ENCODE assay signal across 9 mouse cellular contexts in the genomic region with DNA sequence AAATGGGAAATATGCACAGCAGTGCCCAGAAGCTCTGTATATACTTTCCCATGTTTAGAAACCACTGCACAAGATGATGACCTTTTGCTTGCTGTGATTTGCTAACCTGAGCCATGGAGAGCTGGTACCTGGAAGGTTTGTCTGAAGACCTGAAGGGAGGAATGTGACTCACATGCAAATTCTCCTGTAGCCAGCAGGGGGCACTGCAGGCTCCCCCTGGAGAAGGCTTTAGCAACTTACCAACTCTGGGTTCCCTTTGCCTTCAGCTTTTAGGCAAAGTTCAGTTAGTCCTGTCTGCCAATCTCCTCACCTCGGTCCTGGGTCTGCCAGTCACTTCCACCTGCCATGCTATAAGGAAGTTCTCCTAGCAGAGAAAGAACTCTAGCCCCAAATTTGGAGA. TPM values are rescaled to one million over a fixed set of nuclear protein-coding genes. Genes with fewer than 3 reads are reported as not detected.
A peak's percentile ranks its signal among the peaks of the same experiment; 100 is the strongest.
DNase-seq lines count a peak whose midpoint lies in the region; ATAC-seq and TF ChIP-seq lines count a peak whose summit lies in the region.
"Had no signal": no experiment of that assay in that cellular context is flagged by ENCODE, and none has a peak within 500 bp of the region (broad histone marks: within the 10 kb centered on the region; RNA-seq: fewer than 3 reads in every experiment).

No protein-coding gene starts in this region.

- 0 out of 2 replicates have a peak, but pooled peaks have one; percentile 67 for TF ChIP-seq EP300 in heart, adult 2 months (IDR thresholded peaks at IDR 0.05; ENCODE audit: insufficient read depth, low read depth, low read length)

- H3K4me3 ChIP-seq in heart, adult 2 months, result no peak overlapping the region
- no peak overlapping the region for H3K4me3 ChIP-seq in heart, embryonic 11.5 days (ENCODE audit: low read depth, low read length)
- H3K4me3 ChIP-seq in neural tube, embryonic 15.5 days (replicated peaks), result no peak overlapping the region

- ATAC-seq in heart, embryonic 11.5 days (replicated peaks; ENCODE audit: insufficient number of reproducible peaks, low FRiP score, low TSS enrichment), result no peak
- no peak for ATAC-seq in neural tube, embryonic 15.5 days (ENCODE audit: low FRiP score)

- no peaks in the 10 kb centered on the region for H3K27me3 ChIP-seq in heart, adult 2 months (ENCODE audit: control insufficient read depth, insufficient read depth, low read length)
- H3K27me3 ChIP-seq in heart, embryonic 11.5 days (ENCODE audit: control insufficient read depth, insufficient read depth, low read length), result peaks cover 10% of the 10 kb centered on the region; the same call in 1 of the 2 replicates
- 0 out of 2 replicates have a peak, but pooled peaks cover 7% of the 10 kb centered on the region for H3K27me3 ChIP-seq in neural tube, embryonic 15.5 days (replicated peaks)

- H3K4me1 ChIP-seq in heart, adult 2 months (ENCODE audit: control insufficient read depth, insufficient read depth, low read length), result peaks cover 4% of the 10 kb centered on the region; the same call in 1 of the 2 replicates
- no peaks in the 10 kb centered on the region for H3K4me1 ChIP-seq in heart, embryonic 11.5 days (ENCODE audit: control insufficient read depth, insufficient read depth, low read length)
- H3K4me1 ChIP-seq in neural tube, embryonic 15.5 days, result 0 out of 2 replicates have a peak, but pooled peaks cover 3% of the 10 kb centered on the region

- H3K9ac ChIP-seq in heart, adult 2 months (ENCODE audit: low read depth, low read length), result no peak overlapping the region
- no peak overlapping the region for H3K9ac ChIP-seq in heart, embryonic 11.5 days (ENCODE audit: low read depth, low read length)
- no peak overlapping the region for H3K9ac ChIP-seq in neural tube, embryonic 15.5 days (replicated peaks)

- intact Hi-C loops in heart, adult 2 months (cut with DNase I), result loop anchor here (5.0 kb wide), 1 partner anchor 59 kb away; no protein-coding TSS in a partner anchor

- H3K27ac ChIP-seq in heart, adult 2 months, result no peak overlapping the region
- H3K27ac ChIP-seq in heart, embryonic 11.5 days (ENCODE audit: low read depth, low read length), result no peak overlapping the region
- H3K27ac ChIP-seq in neural tube, embryonic 15.5 days (replicated peaks), result no peak overlapping the region

- no peaks in the 10 kb centered on the region for H3K79me2 ChIP-seq in heart, adult 2 months (replicated peaks; ENCODE audit: control insufficient read depth, insufficient read depth, low read length)

- TF ChIP-seq CTCF in heart, adult 2 months (IDR thresholded peaks at IDR 0.05), result peak; percentile 98

- no peaks in the 10 kb centered on the region for H3K36me3 ChIP-seq in heart, adult 2 months (ENCODE audit: control insufficient read depth, insufficient read depth, low read length)
- H3K36me3 ChIP-seq in heart, embryonic 11.5 days (ENCODE audit: control insufficient read depth, insufficient read depth, low read length), result no peaks in the 10 kb centered on the region
- no peaks in the 10 kb centered on the region for H3K36me3 ChIP-seq in neural tube, embryonic 15.5 days

- H3K9me3 ChIP-seq in heart, embryonic 11.5 days (replicated peaks; ENCODE audit: control insufficient read depth, low read length), result no peaks in the 10 kb centered on the region
- no peaks in the 10 kb centered on the region for H3K9me3 ChIP-seq in neural tube, embryonic 15.5 days (replicated peaks)

- WGBS in heart, adult 2 months, result 3% methylated on average over 1 of the region's 1 CpGs
- WGBS in heart, embryonic 11.5 days (ENCODE audit: insufficient replicate concordance), result 6% methylated on average over 1 of the region's 1 CpGs
- WGBS in neural tube, embryonic 15.5 days, result 18% methylated on average over 1 of the region's 1 CpGs

- DNase-seq in heart, adult 2 months, result peak; percentile 32 to 67
- DNase-seq in neural tube, embryonic 10.5 days (ENCODE audit: extremely low spot score, low spot score), result peak; percentile 50
- DNase-seq in adrenal gland, postnatal 10 days, result peak; percentile 71
- peak; percentile 48 for DNase-seq in gastrocnemius, postnatal 10 days
- DNase-seq in right cerebral cortex, postnatal 14 days, result peak; percentile 40
- DNase-seq in layer of hippocampus, adult 11-12 months (ENCODE audit: low spot score), result no peak

- no peak overlapping the region for H3K4me2 ChIP-seq in heart, embryonic 11.5 days
- no peak overlapping the region for H3K4me2 ChIP-seq in neural tube, embryonic 15.5 days

- TF ChIP-seq POLR2A in heart, adult 2 months (IDR thresholded peaks at IDR 0.05; ENCODE audit: insufficient read depth, low read depth, low read length), result no peak

RNA-seq across cellular contexts. Expression of gene Nt5c1a, which starts 15.5 kb away (rescaled TPM):
- 10 to 100 TPM; 50.8 to 57.6 TPM for total RNA-seq in heart, adult 2 months (2021)
- polyA plus RNA-seq in heart, adult 2 months (2012; rRNA removed), result 19.6 and 41.6 TPM in 2 replicates
- polyA plus RNA-seq in heart, embryonic 11.5 days (2014; fragmentation: Nextera tagmentation; extraction: Ambion mirVana), result 0.37 and 0.39 TPM in 2 replicates
- polyA plus RNA-seq in neural tube, embryonic 15.5 days (2015; fragmentation: Nextera tagmentation; extraction: Ambion mirVana), result 0.17 TPM in 1 of 2 replicates, not detected in the other
- total RNA-seq in adrenal gland, postnatal 10 days (2021), result 10 to 100 TPM; 13.2 to 21.7 TPM
- total RNA-seq in gastrocnemius, postnatal 10 days (2021), result 10 to 100 TPM in 1 of 2 experiments, 1 to 10 TPM in 1; 9.9 to 10.7 TPM
- polyA plus RNA-seq: neural tube, embryonic 14.5 days had no signal

RNA-seq across cellular contexts. Expression of gene Heyl, which starts 16.6 kb away (rescaled TPM):
- total RNA-seq in heart, adult 2 months (2021), result 10 to 100 TPM; 15.8 to 16.5 TPM
- 16.8 and 21.3 TPM in 2 replicates for polyA plus RNA-seq in heart, adult 2 months (2012; rRNA removed)
- polyA plus RNA-seq in heart, embryonic 11.5 days (2014; fragmentation: Nextera tagmentation; extraction: Ambion mirVana), result 6.2 and 6.7 TPM in 2 replicates
- polyA plus RNA-seq in neural tube, embryonic 15.5 days (2015; fragmentation: Nextera tagmentation; extraction: Ambion mirVana), result 5.6 and 9.6 TPM in 2 replicates
- 10 to 100 TPM; 19.5 to 21.0 TPM for total RNA-seq in adrenal gland, postnatal 10 days (2021)
- total RNA-seq in gastrocnemius, postnatal 10 days (2021), result 10 to 100 TPM; 21.2 to 27.4 TPM

RNA-seq across cellular contexts. Expression of gene Hpcal4, which starts 33.8 kb away (rescaled TPM):
- total RNA-seq in heart, adult 2 months (2021), result under 1 TPM; 0.09 to 0.10 TPM
- polyA plus RNA-seq in heart, adult 2 months (2012; rRNA removed), result 0.35 and 0.38 TPM in 2 replicates
- 1.9 and 2.4 TPM in 2 replicates for polyA plus RNA-seq in heart, embryonic 11.5 days (2014; fragmentation: Nextera tagmentation; extraction: Ambion mirVana)
- polyA plus RNA-seq in neural tube, embryonic 15.5 days (2015; fragmentation: Nextera tagmentation; extraction: Ambion mirVana), result 33.2 and 34.4 TPM in 2 replicates
- 1 to 10 TPM; 5.0 to 10.0 TPM for total RNA-seq in adrenal gland, postnatal 10 days (2021)
- total RNA-seq in gastrocnemius, postnatal 10 days (2021), result under 1 TPM; 0.38 to 0.59 TPM

RNA-seq across cellular contexts. Expression of gene Pabpc4, which starts 45.4 kb away (rescaled TPM):
- 100 to 1,000 TPM; 336 to 376 TPM for total RNA-seq in heart, adult 2 months (2021)
- polyA plus RNA-seq in heart, adult 2 months (2012; rRNA removed), result 207 and 299 TPM in 2 replicates
- polyA plus RNA-seq in heart, embryonic 11.5 days (2014; fragmentation: Nextera tagmentation; extraction: Ambion mirVana), result 64.9 and 83.5 TPM in 2 replicates
- polyA plus RNA-seq in neural tube, embryonic 15.5 days (2015; fragmentation: Nextera tagmentation; extraction: Ambion mirVana), result 28.3 and 31.7 TPM in 2 replicates
- total RNA-seq in adrenal gland, postnatal 10 days (2021), result 100 to 1,000 TPM; 102 to 143 TPM
- total RNA-seq in gastrocnemius, postnatal 10 days (2021), result 100 to 1,000 TPM; 279 to 289 TPM
